Mouse (Mus musculus) embryonic fibroblast, embryonic 13.5 days (primary cell): ENCODE results near the gene Nr2f1.

ENCODE experiments used
- CTCF ChIP-seq: IDR thresholded peaks from 2 replicates; pipeline ENCODE4 v1.5.1; 2011; ENCODE audit warnings: mild to moderate bottlenecking, control low read depth, low read length, moderate library complexity, borderline replicate concordance; ENCODE audit not compliant: insufficient read depth
- POLR2A ChIP-seq: IDR thresholded peaks from 2 replicates; pipeline ENCODE4 v1.6.1; 2011; ENCODE audit warnings: low read depth, mild to moderate bottlenecking, control low read depth, low read length, moderate library complexity

DNA sequence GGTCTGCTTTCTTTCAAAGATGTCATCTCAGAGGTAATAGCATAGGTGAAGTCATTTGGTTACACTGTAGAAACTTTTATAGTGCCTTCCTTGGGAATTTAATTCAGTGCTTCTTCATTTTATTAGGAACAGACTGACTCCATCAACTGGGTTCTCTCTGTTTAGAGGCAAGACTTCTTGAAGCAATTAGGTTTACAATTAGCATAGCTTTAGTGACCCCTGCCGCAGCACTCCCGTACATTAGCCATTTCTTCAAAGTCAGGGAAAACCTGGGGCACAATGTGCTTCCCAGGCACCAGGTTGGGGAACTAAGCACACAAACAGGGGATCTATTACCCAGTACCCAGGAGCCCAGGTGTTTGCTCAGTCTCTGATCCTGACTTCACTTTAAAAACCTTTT lies 13.6 kb upstream of the Nr2f1 start:
- TF ChIP-seq POLR2A (no peak), CTCF (no peak)
